Mouse (Mus musculus) cortical plate, adult 2 months (tissue): Measurements from ENCODE around the gene Desi1.

ENCODE experiments used
- CTCF ChIP-seq: fragments of 200-500 bp; IDR thresholded peaks from 2 replicates; pipeline ENCODE4 v1.5.1; 2011; ENCODE audit warnings: mild to moderate bottlenecking, control low read depth, low read length; ENCODE audit not compliant: insufficient read depth; ENCODE audit errors: extremely low read depth
- POLR2A ChIP-seq: fragments of 200-500 bp; IDR thresholded peaks from 2 replicates; pipeline ENCODE4 v1.6.1; 2011; ENCODE audit warnings: mild to moderate bottlenecking, low read length, control low read depth; ENCODE audit not compliant: insufficient read depth; ENCODE audit errors: extremely low read depth

GRCm38 (mm10) chr15:81954716-81955115, 78.9 kb downstream of the Desi1 start:
- TF ChIP-seq CTCF (no peak), POLR2A (no peak)
